Mouse (Mus musculus) forebrain, embryonic 10.5 days (tissue): ENCODE data around the gene Fam83b. TPM values are rescaled to one million over a fixed set of nuclear protein-coding genes. Genes with fewer than 3 reads are reported as not detected.
A peak's percentile ranks its signal among the peaks of the same experiment; 100 is the strongest.

Source experiments
- DNase-seq: peaks from one replicate; pipeline ENCODE4 v3.0.0-alpha.2; 2017; ENCODE audit warnings: low spot score; ENCODE audit errors: extremely low spot score
- H3K27ac ChIP-seq: fragments of 300-500 bp; sonication (generic); 2 replicates; pipeline ENCODE4 v1.5.1; 2016; ENCODE audit warnings: mild to moderate bottlenecking
- H3K27me3 ChIP-seq: fragments of 300-500 bp; sonication (generic); 2 replicates; pipeline ENCODE4 v1.6.1; 2016; ENCODE audit warnings: mild to moderate bottlenecking; ENCODE audit not compliant: poor library complexity, severe bottlenecking
- H3K36me3 ChIP-seq: fragments of 300-500 bp; sonication (generic); replicated peaks from 2 replicates; pipeline ENCODE4 v1.6.1; 2016; ENCODE audit warnings: mild to moderate bottlenecking, moderate library complexity
- H3K4me1 ChIP-seq: fragments of 300-500 bp; sonication (generic); 2 replicates; pipeline ENCODE4 v1.6.1; 2016
- H3K4me3 ChIP-seq: fragments of 300-500 bp; sonication (generic); 2 replicates; pipeline ENCODE4 v1.5.1; 2016; ENCODE audit warnings: mild to moderate bottlenecking, moderate library complexity
- H3K9me3 ChIP-seq: fragments of 300-500 bp; sonication (generic); 2 replicates; pipeline ENCODE4 v1.6.1; 2016; ENCODE audit warnings: mild to moderate bottlenecking, moderate library complexity
- WGBS: fragments of 180-500 bp; shearing (Covaris S2); methylation state at CpG from one replicate; pipeline ENCODE4 v1.1.7; 2016; 5-methylcytosine and 5-hydroxymethylcytosine counted together
- polyA plus RNA-seq: library from polyadenylated mRNA; unstranded; fragments of >200 nt; fragmentation: Nextera tagmentation; extraction: Ambion mirVana; gene quantifications from 2 replicates; pipeline ENCODE4 v1.2.1, GENCODE M21; 2016

Fam83b gene
- 0.38 and 0.45 TPM in 2 replicates for polyA plus RNA-seq

DNA sequence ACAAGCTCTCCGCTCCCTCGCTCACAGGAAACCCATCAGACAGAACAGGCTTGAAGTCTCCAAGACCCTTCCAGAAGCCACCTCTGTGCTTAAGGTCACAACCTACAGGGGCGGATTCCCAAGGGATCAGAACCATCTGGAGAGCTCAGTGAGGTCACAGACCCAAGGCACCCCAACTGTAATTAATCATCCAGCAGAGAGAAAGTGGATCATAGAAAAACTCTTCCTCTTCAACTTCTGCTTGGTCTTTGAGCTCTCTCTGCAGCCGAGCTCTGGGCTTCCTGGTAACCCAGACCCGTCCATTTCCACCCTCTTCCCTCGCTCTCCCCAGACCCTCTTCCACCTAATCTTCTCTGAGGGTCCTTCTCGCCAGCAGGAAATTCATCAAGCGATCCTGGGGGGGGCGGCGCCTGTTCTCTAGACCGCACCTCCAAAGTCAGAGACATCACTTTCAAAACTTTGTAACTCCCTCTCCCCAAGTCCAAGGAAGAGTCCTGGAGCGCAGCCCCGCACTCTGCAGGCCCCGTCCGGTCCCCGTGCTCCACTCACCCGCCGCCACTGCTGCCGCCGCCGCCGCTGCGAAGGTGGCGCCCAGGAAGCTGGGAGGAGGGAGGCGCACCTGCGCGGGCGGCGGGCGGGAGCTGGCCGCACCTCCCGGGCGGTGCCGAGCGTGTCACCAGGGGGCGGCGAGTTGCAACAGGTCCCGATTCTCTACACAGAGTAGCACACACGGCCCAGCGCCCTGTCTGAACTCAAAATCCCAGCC is at the start of gene Fam83b:
Gene Fam83b (minus strand): TSS at position 602 of the 766 bp plus-strand sequence.
- Histone ChIP-seq H3K4me1 (peaks cover 16% of the 10 kb centered on the region), H3K9me3 (no peaks in the 10 kb centered on the region), H3K36me3 (no peaks in the 10 kb centered on the region), H3K4me3 (peak within 1 kb of the TSS; percentile 70), H3K27me3 (peaks cover 30% of the 10 kb centered on the region), H3K27ac (peak within 1 kb of the TSS; percentile 76)
- WGBS = 3% methylated on average over 40 of the region's 40 CpGs
- DNase-seq = peak; percentile 24

DNA sequence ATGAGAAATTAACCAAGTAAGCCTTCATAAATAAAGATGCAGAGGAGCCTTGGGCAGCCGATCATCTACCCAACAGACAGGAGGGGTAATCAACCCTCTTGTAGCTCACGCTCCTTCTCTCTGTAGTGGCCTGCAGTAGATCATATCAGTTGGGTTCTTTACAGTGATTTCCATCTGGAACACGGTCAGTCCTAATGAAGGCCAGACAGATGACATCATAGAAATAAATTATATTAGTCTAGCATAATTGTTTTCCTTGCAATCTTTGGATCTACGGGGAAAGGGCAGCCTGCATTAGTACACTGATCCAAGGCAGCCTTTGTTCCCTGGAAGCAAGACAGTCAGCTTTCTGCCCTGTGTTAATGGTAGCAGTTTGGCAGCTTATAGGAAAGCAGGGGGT is 47.2 kb upstream of the Fam83b start:
- WGBS = 86% methylated on average over 4 of the region's 4 CpGs
- Histone ChIP-seq H3K9me3 (no peaks in the 10 kb centered on the region), H3K4me1 (no peaks in the 10 kb centered on the region), H3K4me3 (no peak overlapping the region), H3K36me3 (no peaks in the 10 kb centered on the region), H3K27ac (no peak overlapping the region), H3K27me3 (no peaks in the 10 kb centered on the region)
- no peak for DNase-seq

DNA sequence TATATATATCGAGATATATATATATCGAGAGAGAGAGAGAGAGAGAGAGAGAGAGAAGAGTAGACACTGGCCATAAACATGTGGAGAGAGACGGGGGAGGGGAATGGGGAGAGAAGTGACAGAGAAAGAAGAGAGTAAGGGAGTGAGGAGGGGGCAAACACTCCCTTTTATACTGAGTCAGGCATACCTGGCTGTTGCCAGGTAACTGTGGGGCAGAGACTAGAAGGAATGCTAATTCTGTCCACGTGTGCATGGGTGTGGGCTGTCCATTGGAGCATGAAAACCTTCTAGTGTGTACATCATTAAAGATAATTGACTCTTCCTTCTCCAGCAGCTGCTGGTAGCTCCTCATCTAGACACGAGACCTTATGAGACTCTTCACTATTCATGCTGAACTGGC is 36.8 kb upstream of the Fam83b start:
- no peak overlapping the region for H3K4me3 ChIP-seq
- no peak for DNase-seq
- H3K36me3 ChIP-seq = no peaks in the 10 kb centered on the region
- no peaks in the 10 kb centered on the region for H3K27me3 ChIP-seq
- no peak overlapping the region for H3K27ac ChIP-seq
- no peaks in the 10 kb centered on the region for H3K4me1 ChIP-seq
- H3K9me3 ChIP-seq = no peaks in the 10 kb centered on the region
- WGBS = 78% methylated on average over 5 of the region's 5 CpGs

DNA sequence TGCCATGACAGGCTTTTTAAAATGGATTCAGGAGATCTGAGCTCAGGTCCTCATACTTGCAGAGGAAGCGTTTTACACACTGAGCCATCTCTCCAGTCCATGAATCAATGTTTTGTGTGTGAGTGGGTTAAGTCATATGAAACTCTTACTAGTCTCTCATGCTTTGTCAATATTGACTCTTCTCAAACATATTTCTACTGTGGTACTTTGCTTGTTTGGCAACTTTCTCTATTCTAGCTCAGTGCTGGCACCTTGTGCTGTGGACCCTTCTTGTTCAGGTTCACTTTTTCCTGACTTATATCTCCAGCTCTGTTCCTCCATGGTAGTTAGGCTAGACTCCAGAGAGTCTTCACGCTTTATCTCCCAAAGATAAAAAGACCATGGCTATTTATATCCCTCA is 36.0 kb upstream of the Fam83b start:
- Histone ChIP-seq H3K36me3 (no peaks in the 10 kb centered on the region), H3K27me3 (no peaks in the 10 kb centered on the region), H3K4me1 (no peaks in the 10 kb centered on the region), H3K9me3 (no peaks in the 10 kb centered on the region), H3K4me3 (no peak overlapping the region), H3K27ac (no peak overlapping the region)
- no peak for DNase-seq
- WGBS = 97% methylated on average over 2 of the region's 2 CpGs

DNA sequence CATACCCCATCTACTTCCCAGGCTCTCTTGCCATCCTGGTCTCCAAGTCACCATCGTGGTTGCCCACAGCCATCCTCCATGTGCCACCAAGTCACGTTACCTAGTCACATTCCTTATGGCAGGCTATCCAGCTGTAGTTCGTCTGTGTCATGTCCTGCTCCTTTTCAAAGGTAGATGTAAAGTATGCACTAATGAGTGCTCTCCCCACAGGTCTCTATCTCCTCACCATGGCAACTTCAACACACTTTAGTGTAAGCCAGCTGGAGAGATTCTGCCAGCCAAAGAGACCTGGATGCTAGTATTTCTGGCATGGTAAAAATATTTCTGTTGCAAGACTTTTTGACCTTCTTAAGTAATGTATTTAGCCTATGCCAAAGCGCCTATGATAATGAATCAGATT is 30.5 kb upstream of the Fam83b start:
- DNase-seq = no peak
- WGBS = 79% methylated on average over 4 of the region's 4 CpGs
- H3K9me3 ChIP-seq = no peaks in the 10 kb centered on the region
- no peaks in the 10 kb centered on the region for H3K4me1 ChIP-seq
- no peak overlapping the region for H3K4me3 ChIP-seq
- no peaks in the 10 kb centered on the region for H3K27me3 ChIP-seq
- H3K27ac ChIP-seq = no peak overlapping the region
- no peaks in the 10 kb centered on the region for H3K36me3 ChIP-seq

DNA sequence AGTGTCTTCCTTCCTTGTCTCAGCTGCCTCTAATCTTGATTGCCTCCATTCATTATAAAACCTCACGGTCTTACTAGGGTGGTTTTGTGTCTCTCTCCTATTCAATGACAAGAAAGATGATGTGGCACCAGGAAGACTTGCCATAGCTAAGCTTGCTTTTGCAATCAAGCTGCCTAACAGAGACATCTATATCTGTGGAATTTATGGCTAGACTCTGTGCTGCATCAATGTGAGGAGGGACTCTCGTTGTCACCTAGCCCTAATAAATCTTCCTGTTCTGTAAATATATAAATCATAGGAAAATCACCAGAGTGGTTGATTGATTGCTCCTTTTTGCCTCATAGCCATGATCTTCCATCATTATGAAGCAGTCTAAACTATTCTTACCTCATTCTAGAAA is 26.9 kb upstream of the Fam83b start:
- WGBS = 85% methylated on average over 2 of the region's 2 CpGs

DNA sequence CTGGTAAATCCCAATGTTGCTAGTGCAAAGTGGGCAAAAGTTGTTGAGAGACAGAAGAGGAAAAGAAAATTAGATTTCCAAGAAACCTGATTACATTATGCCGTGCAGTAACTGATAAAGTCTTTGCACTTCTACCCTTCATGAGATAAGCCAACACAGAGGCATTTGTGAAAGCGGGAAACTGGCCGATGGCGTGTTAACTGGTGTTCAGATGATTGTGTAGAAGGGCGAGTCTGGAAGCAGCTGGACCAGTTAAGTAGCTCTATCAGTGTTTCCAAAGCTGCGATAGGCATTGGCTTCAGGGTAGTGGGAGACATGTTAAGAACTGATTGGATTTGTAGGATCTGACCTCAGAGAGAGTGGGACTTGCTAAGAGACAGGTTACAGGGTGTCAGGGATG is 17.0 kb upstream of the Fam83b start:
- DNase-seq = no peak
- 92% methylated on average over 6 of the region's 6 CpGs for WGBS

More for the DNA sequence above, 26.9 kb upstream of the Fam83b start:
- H3K27me3 ChIP-seq = no peaks in the 10 kb centered on the region
- DNase-seq = no peak
- H3K4me1 ChIP-seq = no peaks in the 10 kb centered on the region
- no peak overlapping the region for H3K27ac ChIP-seq
- H3K9me3 ChIP-seq = no peaks in the 10 kb centered on the region
- no peaks in the 10 kb centered on the region for H3K36me3 ChIP-seq
- no peak overlapping the region for H3K4me3 ChIP-seq

DNA sequence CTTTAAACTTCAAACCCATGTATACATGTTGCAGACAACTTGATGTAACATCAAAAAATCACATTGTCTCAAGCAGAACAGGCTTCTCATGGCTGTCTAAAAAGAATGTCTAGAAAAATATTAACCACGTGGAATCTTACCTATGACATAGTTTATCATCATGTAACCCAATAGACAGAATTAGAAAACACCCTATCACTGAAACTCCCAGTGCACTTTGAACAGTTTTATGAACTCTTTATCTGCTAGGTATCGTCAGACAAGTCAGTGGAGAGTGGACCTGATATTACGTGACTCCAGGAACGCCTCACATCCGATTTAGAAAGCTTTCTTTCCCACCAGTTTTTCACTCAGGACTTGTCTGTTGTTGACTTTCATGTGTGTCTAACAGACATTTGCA is 15.1 kb upstream of the Fam83b start:
- no peaks in the 10 kb centered on the region for H3K4me1 ChIP-seq

More for the DNA sequence above, 17.0 kb upstream of the Fam83b start:
- no peaks in the 10 kb centered on the region for H3K4me1 ChIP-seq
- no peak overlapping the region for H3K27ac ChIP-seq
- H3K4me3 ChIP-seq = no peak overlapping the region
- no peaks in the 10 kb centered on the region for H3K27me3 ChIP-seq
- no peaks in the 10 kb centered on the region for H3K36me3 ChIP-seq
- H3K9me3 ChIP-seq = no peaks in the 10 kb centered on the region

DNA sequence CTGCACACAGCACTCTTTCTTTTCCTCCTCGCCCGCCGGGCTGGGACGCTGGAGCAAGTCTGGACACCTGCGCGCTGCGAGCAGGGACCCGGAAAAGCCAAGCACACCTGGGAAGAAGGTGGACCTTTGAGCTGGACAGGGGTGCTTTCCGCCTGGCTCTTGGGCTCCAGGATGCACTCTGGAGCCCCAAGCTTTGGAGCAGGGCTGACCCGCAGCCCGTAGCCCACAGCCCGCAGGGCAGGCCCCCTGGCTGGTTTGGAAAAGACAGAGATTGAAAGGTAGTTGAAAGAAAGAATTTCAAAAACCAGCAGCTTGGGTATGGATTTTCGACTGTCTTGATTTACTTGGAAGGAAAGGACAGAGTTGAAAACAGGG is 352 bp upstream of the Fam83b start:
- peaks cover 30% of the 10 kb centered on the region for H3K27me3 ChIP-seq
- peak overlapping the region; percentile 70 for H3K4me3 ChIP-seq
- H3K27ac ChIP-seq = peak overlapping the region; percentile 76
- H3K9me3 ChIP-seq = no peaks in the 10 kb centered on the region
- no peak for DNase-seq
- H3K36me3 ChIP-seq = no peaks in the 10 kb centered on the region
- peaks cover 16% of the 10 kb centered on the region for H3K4me1 ChIP-seq
- WGBS = 7% methylated on average over 13 of the region's 13 CpGs

More for the DNA sequence above, 15.1 kb upstream of the Fam83b start:
- no peak overlapping the region for H3K27ac ChIP-seq
- no peaks in the 10 kb centered on the region for H3K27me3 ChIP-seq
- DNase-seq = no peak
- H3K9me3 ChIP-seq = no peaks in the 10 kb centered on the region
- 92% methylated on average over 5 of the region's 5 CpGs for WGBS
- H3K4me3 ChIP-seq = no peak overlapping the region
- no peaks in the 10 kb centered on the region for H3K36me3 ChIP-seq

DNA sequence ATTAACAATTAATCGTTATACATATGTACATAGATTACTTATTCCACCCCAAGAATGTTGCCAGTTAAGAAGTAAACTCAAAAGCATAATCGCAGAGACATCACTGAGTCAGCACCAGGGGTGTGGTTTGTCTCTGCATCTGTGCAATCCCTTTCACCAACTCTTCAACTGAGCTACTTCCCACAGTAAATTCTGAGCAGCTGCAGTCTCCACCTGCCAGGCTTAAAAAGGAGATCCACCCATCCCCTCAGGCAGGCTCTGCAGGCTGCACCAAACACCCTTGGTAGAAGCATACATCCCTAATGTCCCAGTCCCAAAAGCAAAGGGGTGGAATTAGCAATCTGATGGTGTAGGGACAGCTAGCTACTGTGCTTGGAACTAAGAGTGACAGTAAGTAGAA is 1.3 kb downstream of the Fam83b start:
- Histone ChIP-seq H3K27me3 (peaks cover 30% of the 10 kb centered on the region), H3K36me3 (no peaks in the 10 kb centered on the region), H3K27ac (no peak overlapping the region), H3K4me1 (peaks cover 16% of the 10 kb centered on the region), H3K9me3 (no peaks in the 10 kb centered on the region), H3K4me3 (no peak overlapping the region)
- DNase-seq = no peak
- WGBS = 85% methylated on average over 2 of the region's 2 CpGs

DNA sequence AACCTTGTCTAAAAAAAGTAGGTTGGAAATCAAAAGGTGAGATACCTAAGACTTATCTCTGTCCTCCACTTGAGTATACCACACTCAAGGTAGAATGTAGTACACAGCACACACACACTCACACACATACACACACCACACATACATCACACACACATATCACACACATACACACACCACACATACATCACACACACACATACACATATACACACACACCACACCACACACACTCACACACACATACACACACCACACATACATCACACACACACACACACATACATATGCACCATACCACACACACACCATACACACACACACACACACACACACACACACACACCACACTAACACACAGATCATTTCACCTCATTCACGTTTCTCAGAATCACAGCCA is 2.8 kb downstream of the Fam83b start:
- 80% methylated on average over 1 of the region's 1 CpGs for WGBS
- Histone ChIP-seq H3K27me3 (peaks cover 30% of the 10 kb centered on the region), H3K36me3 (no peaks in the 10 kb centered on the region), H3K4me1 (peaks cover 16% of the 10 kb centered on the region), H3K27ac (no peak overlapping the region), H3K4me3 (no peak overlapping the region), H3K9me3 (no peaks in the 10 kb centered on the region)
- no peak for DNase-seq

DNA sequence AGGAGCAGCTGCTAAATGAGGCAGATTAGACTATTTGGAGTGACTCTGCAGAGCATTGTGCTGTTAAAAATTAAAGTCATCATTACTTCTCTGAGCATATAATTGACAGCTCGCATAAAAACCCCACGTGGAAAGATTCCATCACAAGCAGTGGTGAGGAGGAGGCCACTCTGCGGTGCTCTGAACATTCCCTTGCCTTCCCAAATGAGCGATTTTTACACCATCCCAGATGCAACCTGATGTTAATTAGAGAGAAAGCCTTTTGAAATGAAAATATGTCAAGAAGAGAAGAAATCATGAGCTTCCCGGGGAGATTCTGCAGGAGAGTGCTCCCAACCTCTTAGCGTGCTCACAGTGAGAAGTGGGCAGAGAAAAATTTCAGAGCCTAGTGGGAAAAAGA is 4.1 kb downstream of the Fam83b start:
- 62% methylated on average over 6 of the region's 6 CpGs for WGBS
- peaks cover 21% of the 10 kb centered on the region for H3K27me3 ChIP-seq
- H3K4me1 ChIP-seq = peaks cover 16% of the 10 kb centered on the region
- H3K36me3 ChIP-seq = no peaks in the 10 kb centered on the region
- no peaks in the 10 kb centered on the region for H3K9me3 ChIP-seq
- DNase-seq = no peak
- H3K27ac ChIP-seq = no peak overlapping the region
- no peak overlapping the region for H3K4me3 ChIP-seq

DNA sequence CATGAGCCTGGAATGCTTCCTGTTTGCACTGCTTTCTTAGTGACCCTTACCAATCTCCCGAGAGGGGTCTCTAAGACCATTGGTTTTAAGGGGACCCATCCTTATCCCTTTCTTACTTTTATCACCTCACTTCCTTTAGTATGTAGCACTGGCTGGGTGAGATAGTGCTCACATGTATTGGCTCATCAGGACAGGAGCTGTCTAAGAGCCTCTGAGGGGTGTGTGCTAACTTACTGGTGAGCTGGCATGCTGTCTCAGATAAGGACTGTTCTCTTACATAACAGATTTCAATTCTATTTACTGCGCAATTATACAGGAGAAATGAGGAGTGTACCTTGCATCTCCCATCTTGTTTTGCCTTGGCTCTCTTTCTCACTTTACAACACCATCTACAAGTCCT is 7.7 kb downstream of the Fam83b start:
- Histone ChIP-seq H3K36me3 (no peaks in the 10 kb centered on the region), H3K27ac (no peak overlapping the region), H3K4me1 (peaks cover 3% of the 10 kb centered on the region; the same call in 1 of the 2 replicates), H3K4me3 (no peak overlapping the region), H3K9me3 (no peaks in the 10 kb centered on the region), H3K27me3 (no peaks in the 10 kb centered on the region)
- 90% methylated on average over 2 of the region's 2 CpGs for WGBS
- no peak for DNase-seq
